Mouse (Mus musculus) brain, embryonic 14.5 days (tissue): ENCODE measurements around the gene Gimap4. TPM values are rescaled to one million over a fixed set of nuclear protein-coding genes. Genes with fewer than 3 reads are reported as not detected.

Source experiments
- DNase-seq: peaks from one replicate; pipeline ENCODE4 v3.0.0-alpha.2; 2011; ENCODE audit warnings: low read depth
- CTCF ChIP-seq: fragments of 200-500 bp; IDR thresholded peaks from 2 replicates; pipeline ENCODE4 v1.5.1; 2012; ENCODE audit warnings: inconsistent platforms, mild to moderate bottlenecking, moderate library complexity, borderline replicate concordance; ENCODE audit not compliant: insufficient read depth, insufficient read length; ENCODE audit errors: extremely low read depth
- POLR2A ChIP-seq: fragments of 200-500 bp; IDR thresholded peaks from 2 replicates; pipeline ENCODE4 v1.6.1; 2012; ENCODE audit warnings: mild to moderate bottlenecking, inconsistent platforms, borderline replicate concordance; ENCODE audit not compliant: poor library complexity, insufficient read depth, insufficient read length, severe bottlenecking; ENCODE audit errors: extremely low read depth
- polyA plus RNA-seq: library from polyadenylated mRNA; depleted of rRNA; stranded (reverse); fragments of >200 nt; gene quantifications from 2 replicates; pipeline ENCODE4 v1.2.3, GENCODE M21; 2012

The Gimap4 gene
- polyA plus RNA-seq, 1 experiment = 1.6 TPM

- DNase-seq = no peak
- TF ChIP-seq POLR2A (no peak), CTCF (no peak)
Observed at GRCm38 (mm10) chr6:48648779-48649178, 35.6 kb upstream of the Gimap4 start.

GRCm38 (mm10) chr6:48650041-48650440 is 34.3 kb upstream of the Gimap4 start:
- TF ChIP-seq CTCF (no peak), POLR2A (no peak)
- no peak for DNase-seq

- TF ChIP-seq POLR2A (no peak), CTCF (no peak)
- no peak for DNase-seq
Observed at GRCm38 (mm10) chr6:48658721-48659120, 25.6 kb upstream of the Gimap4 start.

- no peak for DNase-seq
- TF ChIP-seq POLR2A (no peak), CTCF (no peak)
Observed at GRCm38 (mm10) chr6:48664750-48665149, 19.6 kb upstream of the Gimap4 start.

- TF ChIP-seq POLR2A = no peak
- no peak for TF ChIP-seq CTCF
- DNase-seq = no peak
Observed at GRCm38 (mm10) chr6:48665471-48665870, 18.9 kb upstream of the Gimap4 start.

- no peak for DNase-seq
- TF ChIP-seq CTCF (no peak), POLR2A (no peak)
Observed at GRCm38 (mm10) chr6:48666159-48666586, 18.2 kb upstream of the Gimap4 start.

- DNase-seq = no peak
- TF ChIP-seq CTCF (no peak), POLR2A (no peak)
Observed at GRCm38 (mm10) chr6:48668022-48668421, 16.3 kb upstream of the Gimap4 start.

GRCm38 (mm10) chr6:48669446-48669969 is 14.8 kb upstream of the Gimap4 start:
- no peak for DNase-seq
- TF ChIP-seq POLR2A = no peak
- TF ChIP-seq CTCF = no peak

- DNase-seq = no peak
- TF ChIP-seq CTCF (no peak), POLR2A (no peak)
Observed at GRCm38 (mm10) chr6:48674291-48675058, 9.9 kb upstream of the Gimap4 start.

- peak; percentile 20 for DNase-seq
- TF ChIP-seq POLR2A = no peak
- no peak for TF ChIP-seq CTCF
Observed at GRCm38 (mm10) chr6:48675400-48675930, 8.9 kb upstream of the Gimap4 start.

GRCm38 (mm10) chr6:48675931-48676859 is 8.2 kb upstream of the Gimap4 start, which contains the start of gene Gimap9:
Gimap9 (plus strand) TSS chr6:48676129.
- TF ChIP-seq POLR2A = no peak
- no peak for TF ChIP-seq CTCF
- peak; percentile 2 for DNase-seq
